ENCODE assay signal across 13 mouse cellular contexts in genomic region chr6:103307250-103307580, GRCm38 (mm10).
DNase-seq lines count a peak whose midpoint lies in the region; ATAC-seq and TF ChIP-seq lines count a peak whose summit lies in the region.
"Had no signal": no experiment of that assay in that cellular context is flagged by ENCODE, and none has a peak within 500 bp of the region (broad histone marks: within the 10 kb centered on the region; RNA-seq: fewer than 3 reads in every experiment).

No protein-coding gene starts in this region.

- H3K4me1 ChIP-seq in intestine, embryonic 14.5 days (replicated peaks; ENCODE audit: control insufficient read depth, insufficient read depth, low read length): 0 out of 2 replicates have a peak, but pooled peaks cover 3% of the 10 kb centered on the region
- H3K4me1 ChIP-seq in intestine, postnatal 0 days (replicated peaks; ENCODE audit: control insufficient read depth, insufficient read depth, low read length): no peaks in the 10 kb centered on the region
- 0 out of 2 replicates have a peak, but pooled peaks cover 5% of the 10 kb centered on the region for H3K4me1 ChIP-seq in forebrain, embryonic 13.5 days
- H3K4me1 ChIP-seq in hindbrain, embryonic 15.5 days (replicated peaks): peaks cover 12% of the 10 kb centered on the region
- peaks cover 15% of the 10 kb centered on the region for H3K4me1 ChIP-seq in neural tube, embryonic 13.5 days (replicated peaks)
- no peaks in the 10 kb centered on the region for H3K4me1 ChIP-seq in limb, embryonic 10.5 days
- H3K4me1 ChIP-seq: embryonic facial prominence, embryonic 15.5 days; intestine, embryonic 15.5 days; lung, embryonic 15.5 days had no signal

- H3K9ac ChIP-seq in intestine, embryonic 14.5 days (ENCODE audit: low read length): no peak overlapping the region
- H3K9ac ChIP-seq in intestine, postnatal 0 days (ENCODE audit: low read depth, low read length): no peak overlapping the region
- H3K9ac ChIP-seq in forebrain, embryonic 13.5 days: no peak overlapping the region
- H3K9ac ChIP-seq in hindbrain, embryonic 15.5 days: 0 out of 2 replicates have a peak overlapping the region, but pooled peaks have one; percentile 3
- H3K9ac ChIP-seq in neural tube, embryonic 13.5 days: peak overlapping the region; percentile 10
- H3K9ac ChIP-seq: embryonic facial prominence, embryonic 15.5 days; intestine, embryonic 15.5 days; lung, embryonic 15.5 days had no signal

- 11% methylated on average over 3 of the region's 3 CpGs for WGBS in intestine, embryonic 14.5 days
- WGBS in intestine, postnatal 0 days: 20% methylated on average over 3 of the region's 3 CpGs
- WGBS in forebrain, embryonic 13.5 days: 20% methylated on average over 3 of the region's 3 CpGs
- whole genome bisulfite sequencing in hindbrain, embryonic 15.5 days: 17% methylated on average over 3 of the region's 3 CpGs
- WGBS in neural tube, embryonic 13.5 days: 15% methylated on average over 3 of the region's 3 CpGs
- 41% methylated on average over 3 of the region's 3 CpGs for WGBS in limb, embryonic 10.5 days

- 0 out of 2 replicates have a peak, but pooled peaks have one; percentile 19 for ATAC-seq in intestine, embryonic 14.5 days (replicated peaks; ENCODE audit: low FRiP score, low TSS enrichment, low read depth)
- no peak for ATAC-seq in intestine, postnatal 0 days
- ATAC-seq in forebrain, embryonic 13.5 days: peak; percentile 70
- peak; percentile 44; the same call in 1 of the 2 replicates for ATAC-seq in hindbrain, embryonic 15.5 days (ENCODE audit: low FRiP score, low read depth)
- ATAC-seq in neural tube, embryonic 13.5 days (ENCODE audit: low read depth): peak; percentile 58

- H3K36me3 ChIP-seq in intestine, embryonic 14.5 days (ENCODE audit: control insufficient read depth, insufficient read depth, low read length): no peaks in the 10 kb centered on the region
- no peaks in the 10 kb centered on the region for H3K36me3 ChIP-seq in intestine, postnatal 0 days (ENCODE audit: control insufficient read depth, insufficient read depth)
- no peaks in the 10 kb centered on the region for H3K36me3 ChIP-seq in forebrain, embryonic 13.5 days (ENCODE audit: poor library complexity, severe bottlenecking)
- no peaks in the 10 kb centered on the region for H3K36me3 ChIP-seq in hindbrain, embryonic 15.5 days
- no peaks in the 10 kb centered on the region for H3K36me3 ChIP-seq in neural tube, embryonic 13.5 days
- no peaks in the 10 kb centered on the region for H3K36me3 ChIP-seq in limb, embryonic 10.5 days
- H3K36me3 ChIP-seq: embryonic facial prominence, embryonic 15.5 days; intestine, embryonic 15.5 days; lung, embryonic 15.5 days had no signal

- no peak overlapping the region for H3K27ac ChIP-seq in intestine, embryonic 14.5 days (ENCODE audit: low read depth)
- no peak overlapping the region for H3K27ac ChIP-seq in intestine, postnatal 0 days (ENCODE audit: low read depth, low read length)
- H3K27ac ChIP-seq in forebrain, embryonic 13.5 days: peak overlapping the region; percentile 28
- peak overlapping the region; percentile 60 for H3K27ac ChIP-seq in hindbrain, embryonic 15.5 days (replicated peaks)
- H3K27ac ChIP-seq in neural tube, embryonic 13.5 days (replicated peaks): peak overlapping the region; percentile 76
- no peak overlapping the region for H3K27ac ChIP-seq in limb, embryonic 10.5 days
- H3K27ac ChIP-seq: embryonic facial prominence, embryonic 15.5 days; intestine, embryonic 15.5 days; lung, embryonic 15.5 days; stomach, postnatal 0 days had no signal

- no peaks in the 10 kb centered on the region for H3K27me3 ChIP-seq in intestine, embryonic 14.5 days (replicated peaks; ENCODE audit: control insufficient read depth, insufficient read depth, low read length)
- H3K27me3 ChIP-seq in intestine, postnatal 0 days (replicated peaks; ENCODE audit: control insufficient read depth, insufficient read depth, low read length): no peaks in the 10 kb centered on the region
- H3K27me3 ChIP-seq in forebrain, embryonic 13.5 days: no peaks in the 10 kb centered on the region
- no peaks in the 10 kb centered on the region for H3K27me3 ChIP-seq in hindbrain, embryonic 15.5 days
- no peaks in the 10 kb centered on the region for H3K27me3 ChIP-seq in neural tube, embryonic 13.5 days
- no peaks in the 10 kb centered on the region for H3K27me3 ChIP-seq in limb, embryonic 10.5 days (ENCODE audit: low read depth, poor library complexity, severe bottlenecking)
- H3K27me3 ChIP-seq: embryonic facial prominence, embryonic 15.5 days; intestine, embryonic 15.5 days; lung, embryonic 15.5 days had no signal

- no peak for TF ChIP-seq CTCF in intestine, postnatal 0 days (IDR thresholded peaks at IDR 0.05; ENCODE audit: low read depth)

- no peak for DNase-seq in intestine, embryonic 14.5 days (ENCODE audit: low spot score)
- no peak for DNase-seq in layer of hippocampus, postnatal 36 days
- DNase-seq in limb, embryonic 10.5 days (ENCODE audit: low spot score): no peak
- no peak for DNase-seq in layer of hippocampus, adult 11-12 months (ENCODE audit: low spot score)
- DNase-seq: adrenal gland, postnatal 14 days had no signal

- H3K4me3 ChIP-seq in intestine, embryonic 14.5 days (ENCODE audit: low read depth, low read length): no peak overlapping the region
- H3K4me3 ChIP-seq in intestine, postnatal 0 days (ENCODE audit: low read depth, low read length): no peak overlapping the region
- H3K4me3 ChIP-seq in forebrain, embryonic 13.5 days: no peak overlapping the region
- no peak overlapping the region for H3K4me3 ChIP-seq in hindbrain, embryonic 15.5 days
- no peak overlapping the region for H3K4me3 ChIP-seq in neural tube, embryonic 13.5 days
- H3K4me3 ChIP-seq in limb, embryonic 10.5 days: no peak overlapping the region
- H3K4me3 ChIP-seq: embryonic facial prominence, embryonic 15.5 days; intestine, embryonic 15.5 days; lung, embryonic 15.5 days had no signal

- H3K4me2 ChIP-seq in intestine, embryonic 14.5 days (ENCODE audit: low read length): no peak overlapping the region
- H3K4me2 ChIP-seq in intestine, postnatal 0 days (replicated peaks; ENCODE audit: low read depth): no peak overlapping the region
- no peak overlapping the region for H3K4me2 ChIP-seq in forebrain, embryonic 13.5 days
- no peak overlapping the region for H3K4me2 ChIP-seq in hindbrain, embryonic 15.5 days
- no peak overlapping the region for H3K4me2 ChIP-seq in neural tube, embryonic 13.5 days
- H3K4me2 ChIP-seq: embryonic facial prominence, embryonic 15.5 days; intestine, embryonic 15.5 days; lung, embryonic 15.5 days had no signal

- H3K9me3 ChIP-seq in intestine, embryonic 14.5 days (ENCODE audit: control insufficient read depth, low read length): no peaks in the 10 kb centered on the region
- no peaks in the 10 kb centered on the region for H3K9me3 ChIP-seq in intestine, postnatal 0 days (ENCODE audit: control insufficient read depth)
- H3K9me3 ChIP-seq in forebrain, embryonic 13.5 days (replicated peaks): no peaks in the 10 kb centered on the region
- no peaks in the 10 kb centered on the region for H3K9me3 ChIP-seq in hindbrain, embryonic 15.5 days
- no peaks in the 10 kb centered on the region for H3K9me3 ChIP-seq in neural tube, embryonic 13.5 days
- no peaks in the 10 kb centered on the region for H3K9me3 ChIP-seq in limb, embryonic 10.5 days (replicated peaks)
- H3K9me3 ChIP-seq: embryonic facial prominence, embryonic 15.5 days; intestine, embryonic 15.5 days; lung, embryonic 15.5 days had no signal

Comparison
In these comparisons a context has a peak if more than half of its experiments do, and no peak if none do; other contexts are left out.
1. H3K27ac ChIP-seq: peak in forebrain, embryonic 13.5 days (single experiment), hindbrain, embryonic 15.5 days (single experiment) and neural tube, embryonic 13.5 days (single experiment); none in intestine, embryonic 14.5 days (single experiment), intestine, postnatal 0 days (single experiment) and limb, embryonic 10.5 days (single experiment).
2. H3K9ac ChIP-seq: peak in hindbrain, embryonic 15.5 days (single experiment) and neural tube, embryonic 13.5 days (single experiment); none in intestine, embryonic 14.5 days (single experiment), intestine, postnatal 0 days (single experiment) and forebrain, embryonic 13.5 days (single experiment).